Mouse (Mus musculus) liver, embryonic 15.5 days (tissue): ENCODE results near the gene Cfap73. TPM values are rescaled to one million over a fixed set of nuclear protein-coding genes. Genes with fewer than 3 reads are reported as not detected.

Experiments
- ATAC-seq: fragments of 200-750 bp; cut with Nextera tagmentation; 2 replicates; pipeline ENCODE4 v1.8.0; 2017; ENCODE audit warnings: moderate number of reproducible peaks, mild to moderate bottlenecking, moderate library complexity; ENCODE audit not compliant: insufficient read depth
- H3K27ac ChIP-seq: fragments of 300-500 bp; sonication (generic); replicated peaks from 2 replicates; pipeline ENCODE4 v1.5.1; 2015; ENCODE audit warnings: mild to moderate bottlenecking, inconsistent platforms
- H3K27me3 ChIP-seq: fragments of 300-500 bp; sonication (generic); 2 replicates; pipeline ENCODE4 v1.6.1; 2015; ENCODE audit warnings: mild to moderate bottlenecking, inconsistent platforms
- H3K36me3 ChIP-seq: fragments of 300-500 bp; sonication (generic); replicated peaks from 2 replicates; pipeline ENCODE4 v1.6.1; 2015; ENCODE audit warnings: moderate library complexity, mild to moderate bottlenecking, inconsistent platforms
- H3K4me1 ChIP-seq: fragments of 300-500 bp; sonication (generic); replicated peaks from 2 replicates; pipeline ENCODE4 v1.6.1; 2015; ENCODE audit warnings: inconsistent platforms
- H3K4me2 ChIP-seq: fragments of 300-500 bp; sonication (generic); 2 replicates; pipeline ENCODE4 v1.6.1; 2015; ENCODE audit warnings: moderate library complexity, mild to moderate bottlenecking, inconsistent platforms
- H3K4me3 ChIP-seq: fragments of 300-500 bp; sonication (generic); replicated peaks from 2 replicates; pipeline ENCODE4 v1.5.1; 2015; ENCODE audit warnings: mild to moderate bottlenecking, inconsistent platforms
- H3K9ac ChIP-seq: fragments of 300-500 bp; sonication (generic); 2 replicates; pipeline ENCODE4 v1.6.1; 2015; ENCODE audit warnings: moderate library complexity, mild to moderate bottlenecking, inconsistent platforms
- H3K9me3 ChIP-seq: fragments of 300-500 bp; sonication (generic); replicated peaks from 2 replicates; pipeline ENCODE4 v1.6.1; 2016; ENCODE audit warnings: inconsistent platforms
- WGBS: fragments of 180-500 bp; shearing (Covaris S2); methylation state at CpG from one replicate; pipeline ENCODE4 v1.1.7; 2015; ENCODE audit warnings: mixed read lengths; ENCODE audit not compliant: insufficient replicate concordance; 5-methylcytosine and 5-hydroxymethylcytosine counted together
- polyA plus RNA-seq: library from polyadenylated mRNA; unstranded; fragments of >200 nt; fragmentation: Nextera tagmentation; extraction: Ambion mirVana; gene quantifications from 2 replicates; pipeline ENCODE4 v1.2.1, GENCODE M21; 2015

Cfap73 gene
- polyA plus RNA-seq, 1 experiment from 2014 or later: not detected

- Histone ChIP-seq H3K9me3 (no peaks in the 10 kb centered on the region), H3K27ac (no peak overlapping the region), H3K27me3 (peaks cover 19% of the 10 kb centered on the region), H3K4me1 (peaks cover 5% of the 10 kb centered on the region; the same call in 1 of the 2 replicates), H3K4me2 (no peak overlapping the region), H3K9ac (no peak overlapping the region), H3K36me3 (peaks cover 57% of the 10 kb centered on the region), H3K4me3 (no peak overlapping the region)
- 54% methylated on average over 19 of the region's 19 CpGs for whole genome bisulfite sequencing
- no peak for ATAC-seq
These were observed 7.6 kb downstream of the Cfap73 start for GRCm38 (mm10) chr5:120626399-120626798.

DNA sequence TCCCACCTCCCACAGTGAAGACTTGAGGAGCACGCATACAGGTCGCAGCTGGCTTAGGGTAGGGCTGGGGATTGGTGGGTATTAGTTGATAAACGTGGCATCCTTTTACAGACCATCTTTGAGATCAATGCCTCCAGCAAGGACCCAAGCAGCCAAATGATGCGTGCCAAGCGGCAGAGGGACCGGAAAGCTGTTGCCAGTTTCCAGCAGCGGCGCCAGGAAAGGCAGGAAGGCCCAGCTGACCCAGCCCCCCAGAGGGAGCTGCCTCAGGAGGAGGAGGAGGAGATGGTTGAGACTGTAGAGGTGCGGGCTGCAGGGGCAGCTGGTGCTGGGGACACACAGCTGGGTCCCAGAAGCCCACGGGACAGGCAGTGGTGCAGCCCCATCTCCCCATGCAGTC lies 9.6 kb downstream of the Cfap73 start:
- H3K4me3 ChIP-seq: no peak overlapping the region
- peaks cover 5% of the 10 kb centered on the region; the same call in 1 of the 2 replicates for H3K4me1 ChIP-seq
- no peaks in the 10 kb centered on the region for H3K9me3 ChIP-seq
- no peak for ATAC-seq
- 85% methylated on average over 10 of the region's 10 CpGs for WGBS
- H3K9ac ChIP-seq: no peak overlapping the region
- no peak overlapping the region for H3K4me2 ChIP-seq
- H3K27ac ChIP-seq: no peak overlapping the region
- H3K27me3 ChIP-seq: no peaks in the 10 kb centered on the region
- H3K36me3 ChIP-seq: peaks cover 76% of the 10 kb centered on the region

DNA sequence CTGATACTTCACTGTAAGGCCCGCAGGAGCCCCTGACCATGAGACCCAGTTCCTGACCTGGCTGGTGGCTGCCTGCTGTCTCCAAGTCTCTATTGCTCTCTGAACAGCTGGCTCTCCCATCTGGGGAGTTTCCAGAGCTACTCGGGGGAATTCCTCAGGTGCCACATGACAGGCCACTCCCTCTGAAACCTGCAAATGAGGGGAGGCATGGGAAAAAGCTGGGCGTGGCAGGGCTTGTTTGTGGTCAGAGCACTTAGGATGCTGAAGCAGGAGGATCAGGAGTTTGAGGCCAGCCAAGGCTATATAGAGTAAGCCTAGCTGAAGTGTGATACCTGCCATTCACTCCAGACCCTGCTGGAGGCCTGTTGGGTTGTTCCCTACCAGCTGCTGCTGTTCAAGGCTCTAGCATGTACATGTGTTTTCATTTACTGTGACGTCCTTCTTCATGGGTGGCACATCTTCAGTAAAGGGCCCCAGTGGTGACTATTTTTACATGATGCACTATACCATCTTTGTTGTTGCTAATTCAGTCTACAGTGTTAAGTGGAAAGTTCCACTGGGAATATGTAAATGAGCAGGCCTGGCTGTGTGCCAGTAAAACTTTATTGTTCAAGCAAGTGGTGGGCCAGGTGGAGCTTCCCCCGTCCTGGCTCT lies 11.7 kb downstream of the Cfap73 start:
- no peak for ATAC-seq
- WGBS: 74% methylated on average over 5 of the region's 5 CpGs
- H3K4me2 ChIP-seq: no peak overlapping the region

GRCm38 (mm10) chr5:120621846-120622197 lies 12.2 kb downstream of the Cfap73 start:
- H3K4me1 ChIP-seq: no peaks in the 10 kb centered on the region
- H3K27me3 ChIP-seq: no peaks in the 10 kb centered on the region
- peaks cover 90% of the 10 kb centered on the region for H3K36me3 ChIP-seq
- H3K4me2 ChIP-seq: no peak overlapping the region
- H3K9me3 ChIP-seq: no peaks in the 10 kb centered on the region
- H3K4me3 ChIP-seq: no peak overlapping the region
- ATAC-seq: no peak
- H3K27ac ChIP-seq: no peak overlapping the region
- H3K9ac ChIP-seq: no peak overlapping the region
- WGBS: 77% methylated on average over 10 of the region's 10 CpGs

More for the DNA sequence above, 11.7 kb downstream of the Cfap73 start:
- H3K36me3 ChIP-seq: peaks cover 93% of the 10 kb centered on the region
- H3K9me3 ChIP-seq: no peaks in the 10 kb centered on the region
- no peaks in the 10 kb centered on the region for H3K4me1 ChIP-seq
- no peak overlapping the region for H3K9ac ChIP-seq
- no peak overlapping the region for H3K4me3 ChIP-seq
- H3K27ac ChIP-seq: no peak overlapping the region
- H3K27me3 ChIP-seq: no peaks in the 10 kb centered on the region

DNA sequence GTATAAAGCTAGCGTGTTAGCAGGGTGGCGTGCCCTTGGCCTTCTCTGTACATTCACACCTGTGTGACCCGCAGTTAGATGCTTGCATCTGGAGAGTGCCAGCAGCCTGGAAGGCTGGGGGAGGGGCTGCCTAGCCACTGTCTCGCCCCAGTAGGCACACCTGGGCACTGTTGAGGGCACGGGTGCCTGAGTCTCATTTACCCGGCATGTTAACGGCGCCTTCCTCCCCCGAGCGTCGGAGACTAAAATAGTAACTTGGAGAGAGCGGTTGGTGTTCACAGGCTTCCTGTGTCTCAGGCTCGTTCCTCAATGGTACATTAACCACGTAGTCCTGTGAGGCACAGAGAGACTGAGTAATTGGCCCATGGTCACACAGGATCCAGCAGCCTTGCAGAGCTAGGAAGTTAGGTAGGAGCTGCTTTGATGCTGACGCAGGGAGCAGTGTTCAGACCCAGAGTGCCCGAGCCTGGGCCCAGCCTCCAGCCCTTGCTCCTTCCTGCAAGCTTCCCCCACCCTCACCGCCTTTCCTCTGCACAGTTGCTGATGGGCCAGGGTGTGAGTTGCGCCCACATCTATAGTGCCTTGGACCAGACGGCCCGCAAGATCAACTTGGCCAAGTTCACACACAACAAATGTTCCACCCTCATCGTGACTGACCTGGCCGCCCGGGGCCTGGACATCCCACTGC lies 12.8 kb downstream of the Cfap73 start:
- H3K4me3 ChIP-seq: no peak overlapping the region
- H3K27ac ChIP-seq: no peak overlapping the region
- peaks cover 90% of the 10 kb centered on the region for H3K36me3 ChIP-seq
- no peak; the same call in 1 of the 2 replicates for ATAC-seq
- no peaks in the 10 kb centered on the region for H3K27me3 ChIP-seq
- WGBS: 75% methylated on average over 23 of the region's 23 CpGs
- no peaks in the 10 kb centered on the region for H3K9me3 ChIP-seq
- H3K9ac ChIP-seq: no peak overlapping the region
- no peak overlapping the region for H3K4me2 ChIP-seq
- H3K4me1 ChIP-seq: no peaks in the 10 kb centered on the region

- Histone ChIP-seq H3K36me3 (peaks cover 90% of the 10 kb centered on the region), H3K4me1 (no peaks in the 10 kb centered on the region), H3K4me2 (no peak overlapping the region), H3K9ac (no peak overlapping the region), H3K9me3 (0 out of 2 replicates have a peak, but pooled peaks cover 4% of the 10 kb centered on the region), H3K4me3 (no peak overlapping the region), H3K27ac (no peak overlapping the region), H3K27me3 (no peaks in the 10 kb centered on the region)
- 0 out of 2 replicates have a peak, but pooled peaks have one; percentile 19 for ATAC-seq
- 63% methylated on average over 18 of the region's 18 CpGs for WGBS
These were observed 13.5 kb downstream of the Cfap73 start for GRCm38 (mm10) chr5:120620375-120621077.

GRCm38 (mm10) chr5:120619201-120619600 lies 14.8 kb downstream of the Cfap73 start:
- no peak for ATAC-seq
- H3K4me1 ChIP-seq: peaks cover 9% of the 10 kb centered on the region; the same call in 1 of the 2 replicates
- no peak overlapping the region for H3K9ac ChIP-seq
- H3K4me3 ChIP-seq: no peak overlapping the region
- peaks cover 83% of the 10 kb centered on the region for H3K36me3 ChIP-seq
- H3K27ac ChIP-seq: no peak overlapping the region
- H3K9me3 ChIP-seq: 0 out of 2 replicates have a peak, but pooled peaks cover 4% of the 10 kb centered on the region
- no peak overlapping the region for H3K4me2 ChIP-seq
- WGBS: 18% methylated on average over 5 of the region's 5 CpGs
- no peaks in the 10 kb centered on the region for H3K27me3 ChIP-seq

- WGBS: 82% methylated on average over 12 of the region's 12 CpGs
- Histone ChIP-seq H3K27me3 (no peaks in the 10 kb centered on the region), H3K27ac (no peak overlapping the region), H3K9ac (no peak overlapping the region), H3K4me2 (no peak overlapping the region), H3K9me3 (0 out of 2 replicates have a peak, but pooled peaks cover 4% of the 10 kb centered on the region), H3K4me3 (no peak overlapping the region), H3K36me3 (peaks cover 79% of the 10 kb centered on the region), H3K4me1 (peaks cover 13% of the 10 kb centered on the region)
- ATAC-seq: no peak
These were observed 15.3 kb downstream of the Cfap73 start for GRCm38 (mm10) chr5:120618778-120619177.

GRCm38 (mm10) chr5:120615903-120616302 lies 18.1 kb downstream of the Cfap73 start:
- peaks cover 52% of the 10 kb centered on the region for H3K36me3 ChIP-seq
- H3K27me3 ChIP-seq: no peaks in the 10 kb centered on the region
- 0 out of 2 replicates have a peak, but pooled peaks cover 4% of the 10 kb centered on the region for H3K9me3 ChIP-seq
- 86% methylated on average over 4 of the region's 4 CpGs for WGBS
- no peak overlapping the region for H3K4me3 ChIP-seq
- no peak overlapping the region for H3K4me2 ChIP-seq
- no peak overlapping the region for H3K27ac ChIP-seq
- H3K9ac ChIP-seq: no peak overlapping the region
- peaks cover 33% of the 10 kb centered on the region for H3K4me1 ChIP-seq
- ATAC-seq: no peak

DNA sequence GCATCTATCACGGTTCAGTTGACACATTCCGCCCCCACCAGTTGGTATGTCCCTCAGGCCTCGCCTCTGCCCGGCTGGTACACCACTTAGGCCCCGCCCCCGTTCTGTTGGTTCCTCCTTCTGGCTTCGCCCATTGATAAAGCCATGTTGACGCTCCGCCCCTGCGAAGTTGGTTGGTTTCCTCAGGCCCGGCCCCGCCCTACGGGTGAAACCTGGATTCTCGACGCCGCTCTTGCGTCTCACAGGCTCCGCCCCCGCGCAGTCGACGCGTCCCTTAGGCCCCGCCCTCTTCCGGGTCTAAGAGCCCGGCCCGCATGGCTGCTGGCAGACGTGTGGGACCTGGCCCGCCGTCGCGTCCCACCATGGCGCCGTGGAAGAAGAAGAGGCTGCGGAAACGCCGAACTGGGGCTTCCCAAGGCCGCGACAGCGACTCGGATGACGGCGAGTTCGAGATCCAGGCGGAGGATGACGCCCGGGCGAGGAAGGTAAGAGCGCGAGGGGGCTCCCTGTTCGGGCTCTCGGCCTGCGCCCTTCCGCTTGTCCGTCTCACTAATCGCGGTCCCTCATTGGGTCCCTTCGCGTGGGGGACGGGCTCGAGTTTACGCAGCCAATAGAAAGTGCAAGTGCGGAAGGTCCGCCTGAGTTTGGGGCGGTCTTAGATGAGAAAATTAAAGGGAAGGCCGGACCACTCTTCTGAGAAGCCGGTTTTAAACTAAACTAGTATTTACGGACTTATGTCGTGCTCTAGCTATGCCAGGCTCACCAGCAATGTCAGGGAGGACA lies 21.0 kb downstream of the Cfap73 start:
- peak; percentile 90 for ATAC-seq

More for the DNA sequence above, 21.0 kb downstream of the Cfap73 start:
- Histone ChIP-seq H3K4me2 (peak overlapping the region; percentile 92), H3K9me3 (0 out of 2 replicates have a peak, but pooled peaks cover 4% of the 10 kb centered on the region), H3K27me3 (no peaks in the 10 kb centered on the region), H3K27ac (peak overlapping the region; percentile 86), H3K4me3 (peak overlapping the region; percentile 81), H3K9ac (peak overlapping the region; percentile 61), H3K4me1 (peaks cover 34% of the 10 kb centered on the region), H3K36me3 (peaks cover 24% of the 10 kb centered on the region)
- WGBS: under 1% methylated on average over 69 of the region's 69 CpGs
